In genomic region chr11:97304631-97305030, GRCm38 (mm10) we compare ENCODE assay signal across 21 mouse cellular contexts. TPM values are rescaled to one million over a fixed set of nuclear protein-coding genes. Genes with fewer than 3 reads are reported as not detected.
DNase-seq lines count a peak whose midpoint lies in the region; ATAC-seq and TF ChIP-seq lines count a peak whose summit lies in the region.
"Had no signal": no experiment of that assay in that cellular context is flagged by ENCODE, and none has a peak within 500 bp of the region (broad histone marks: within the 10 kb centered on the region; RNA-seq: fewer than 3 reads in every experiment).

No protein-coding gene starts in this region.

- 68% methylated on average over 5 of the region's 5 CpGs for whole genome bisulfite sequencing in embryonic facial prominence, embryonic 14.5 days
- 88% methylated on average over 5 of the region's 5 CpGs for WGBS in embryonic facial prominence, embryonic 10.5 days
- WGBS in limb, embryonic 15.5 days: 64% methylated on average over 5 of the region's 5 CpGs
- WGBS in limb, embryonic 10.5 days: 84% methylated on average over 5 of the region's 5 CpGs
- 28% methylated on average over 5 of the region's 5 CpGs for WGBS in small intestine, adult 2 months
- 25% methylated on average over 5 of the region's 5 CpGs for WGBS in stomach, postnatal 0 days

- no peaks in the 10 kb centered on the region for H3K27me3 ChIP-seq in embryonic facial prominence, embryonic 14.5 days (replicated peaks; ENCODE audit: control insufficient read depth, insufficient read depth, low read length)
- H3K27me3 ChIP-seq in embryonic facial prominence, embryonic 10.5 days (replicated peaks; ENCODE audit: low read depth, poor library complexity, severe bottlenecking): no peaks in the 10 kb centered on the region
- no peaks in the 10 kb centered on the region for H3K27me3 ChIP-seq in limb, embryonic 15.5 days
- H3K27me3 ChIP-seq in limb, embryonic 10.5 days (ENCODE audit: low read depth, poor library complexity, severe bottlenecking): peaks cover 5% of the 10 kb centered on the region
- H3K27me3 ChIP-seq in small intestine, adult 2 months (ENCODE audit: control insufficient read depth, insufficient read depth, low read length): no peaks in the 10 kb centered on the region
- no peaks in the 10 kb centered on the region for H3K27me3 ChIP-seq in stomach, postnatal 0 days (ENCODE audit: control insufficient read depth, insufficient read depth, low read length)
- H3K27me3 ChIP-seq: embryonic facial prominence, embryonic 13.5 days; forebrain, embryonic 13.5 days had no signal

- peaks cover 5% of the 10 kb centered on the region; the same call in 1 of the 2 replicates for H3K4me1 ChIP-seq in embryonic facial prominence, embryonic 14.5 days (ENCODE audit: control insufficient read depth, insufficient read depth, low read length)
- peaks cover 5% of the 10 kb centered on the region for H3K4me1 ChIP-seq in embryonic facial prominence, embryonic 10.5 days
- H3K4me1 ChIP-seq in limb, embryonic 15.5 days: peaks cover 9% of the 10 kb centered on the region
- peaks cover 5% of the 10 kb centered on the region for H3K4me1 ChIP-seq in limb, embryonic 10.5 days
- peaks cover 20% of the 10 kb centered on the region for H3K4me1 ChIP-seq in small intestine, adult 2 months (ENCODE audit: control insufficient read depth, insufficient read depth, insufficient read length, low read length)
- H3K4me1 ChIP-seq in stomach, postnatal 0 days (replicated peaks; ENCODE audit: control insufficient read depth, insufficient read depth): peaks cover 7% of the 10 kb centered on the region

- no peak for ATAC-seq in embryonic facial prominence, embryonic 14.5 days (ENCODE audit: low read depth)
- no peak for ATAC-seq in limb, embryonic 15.5 days (ENCODE audit: insufficient number of reproducible peaks, low FRiP score, low TSS enrichment, low read depth)
- ATAC-seq in stomach, postnatal 0 days (ENCODE audit: low FRiP score, low TSS enrichment): no peak
- ATAC-seq: forebrain, embryonic 13.5 days; forebrain, embryonic 16.5 days had no signal

- no peaks in the 10 kb centered on the region for H3K36me3 ChIP-seq in embryonic facial prominence, embryonic 14.5 days (ENCODE audit: control insufficient read depth, insufficient read depth, low read length)
- no peaks in the 10 kb centered on the region for H3K36me3 ChIP-seq in embryonic facial prominence, embryonic 10.5 days (replicated peaks)
- H3K36me3 ChIP-seq in limb, embryonic 15.5 days: no peaks in the 10 kb centered on the region
- H3K36me3 ChIP-seq in limb, embryonic 10.5 days: no peaks in the 10 kb centered on the region
- no peaks in the 10 kb centered on the region for H3K36me3 ChIP-seq in small intestine, adult 2 months (ENCODE audit: control insufficient read depth, insufficient read depth, low read length)
- H3K36me3 ChIP-seq in stomach, postnatal 0 days (ENCODE audit: control insufficient read depth, insufficient read depth, low read length): no peaks in the 10 kb centered on the region
- H3K36me3 ChIP-seq: embryonic facial prominence, embryonic 13.5 days had no signal

- H3K4me2 ChIP-seq in embryonic facial prominence, embryonic 14.5 days (ENCODE audit: low read depth, low read length): no peak overlapping the region
- no peak overlapping the region for H3K4me2 ChIP-seq in limb, embryonic 15.5 days
- H3K4me2 ChIP-seq in stomach, postnatal 0 days (replicated peaks; ENCODE audit: low read depth): no peak overlapping the region
- H3K4me2 ChIP-seq: embryonic facial prominence, embryonic 13.5 days; forebrain, embryonic 13.5 days had no signal

- no peak overlapping the region for H3K9ac ChIP-seq in embryonic facial prominence, embryonic 14.5 days (ENCODE audit: low read depth, low read length)
- H3K9ac ChIP-seq in limb, embryonic 15.5 days: no peak overlapping the region
- H3K9ac ChIP-seq in stomach, postnatal 0 days (ENCODE audit: low read length): no peak overlapping the region
- H3K9ac ChIP-seq: embryonic facial prominence, embryonic 13.5 days; forebrain, embryonic 13.5 days had no signal

- no peak for TF ChIP-seq CTCF in small intestine, adult 2 months (IDR thresholded peaks at IDR 0.05; ENCODE audit: extremely low read depth, insufficient read length, insufficient replicate concordance, low read depth, low read length)
- TF ChIP-seq CTCF in stomach, postnatal 0 days (IDR thresholded peaks at IDR 0.05; ENCODE audit: low read depth): no peak
- no peak for TF ChIP-seq CTCF in gastrocnemius, adult 2 months (IDR thresholded peaks at IDR 0.05)

- intact Hi-C loops in gastrocnemius, adult 2 months (cut with DNase I): no loop called here

- DNase-seq in embryonic facial prominence, embryonic 14.5 days (ENCODE audit: low spot score): peak; percentile 52
- no peak for DNase-seq in embryonic facial prominence, embryonic 10.5 days (ENCODE audit: low spot score)
- DNase-seq in limb, embryonic 10.5 days (ENCODE audit: low spot score): no peak
- no peak for DNase-seq in stomach, postnatal 0 days (ENCODE audit: low spot score)
- no peak for DNase-seq in gastrocnemius, adult 2 months
- no peak for DNase-seq in thymus, postnatal 4 days
- DNase-seq: adrenal gland, adult 2 months; adrenal gland, postnatal 10 days; adrenal gland, postnatal 25 days; cerebellum, adult 11 months; cerebellum, adult 18-20 months; cerebellum, adult 8-10 months; cerebellum, adult 9-11 months; cerebellum, postnatal 14 days; cerebellum, postnatal 36 days had no signal

- H3K9me3 ChIP-seq in embryonic facial prominence, embryonic 14.5 days (ENCODE audit: control insufficient read depth, low read length): no peaks in the 10 kb centered on the region
- no peaks in the 10 kb centered on the region for H3K9me3 ChIP-seq in embryonic facial prominence, embryonic 10.5 days
- no peaks in the 10 kb centered on the region for H3K9me3 ChIP-seq in limb, embryonic 15.5 days
- H3K9me3 ChIP-seq in limb, embryonic 10.5 days (replicated peaks): no peaks in the 10 kb centered on the region
- H3K9me3 ChIP-seq in stomach, postnatal 0 days (ENCODE audit: control insufficient read depth, low read length): no peaks in the 10 kb centered on the region
- H3K9me3 ChIP-seq: embryonic facial prominence, embryonic 13.5 days; forebrain, embryonic 13.5 days had no signal

- H3K4me3 ChIP-seq in embryonic facial prominence, embryonic 14.5 days (ENCODE audit: low read depth, low read length): no peak overlapping the region
- no peak overlapping the region for H3K4me3 ChIP-seq in embryonic facial prominence, embryonic 10.5 days
- no peak overlapping the region for H3K4me3 ChIP-seq in limb, embryonic 15.5 days
- no peak overlapping the region for H3K4me3 ChIP-seq in limb, embryonic 10.5 days
- H3K4me3 ChIP-seq in small intestine, adult 2 months (ENCODE audit: low read depth, low read length): no peak overlapping the region
- no peak overlapping the region for H3K4me3 ChIP-seq in stomach, postnatal 0 days (ENCODE audit: low read depth, low read length)
- no peak overlapping the region for H3K4me3 ChIP-seq in gastrocnemius, adult 2 months
- H3K4me3 ChIP-seq: embryonic facial prominence, embryonic 13.5 days; forebrain, embryonic 13.5 days had no signal

- no peak overlapping the region for H3K27ac ChIP-seq in embryonic facial prominence, embryonic 14.5 days (replicated peaks; ENCODE audit: low read depth, low read length)
- H3K27ac ChIP-seq in embryonic facial prominence, embryonic 10.5 days (replicated peaks): no peak overlapping the region
- peak overlapping the region; percentile 47; the same call in 1 of the 2 replicates for H3K27ac ChIP-seq in limb, embryonic 15.5 days
- H3K27ac ChIP-seq in limb, embryonic 10.5 days: no peak overlapping the region
- H3K27ac ChIP-seq in small intestine, adult 2 months (ENCODE audit: insufficient read depth, low read depth, low read length): peak overlapping the region; percentile 65; the same call in 1 of the 2 replicates
- H3K27ac ChIP-seq in stomach, postnatal 0 days (replicated peaks): peak overlapping the region; percentile 49; the same call in 1 of the 2 replicates
- no peak overlapping the region for H3K27ac ChIP-seq in gastrocnemius, adult 2 months
- H3K27ac ChIP-seq: embryonic facial prominence, embryonic 13.5 days; forebrain, embryonic 13.5 days had no signal

- TF ChIP-seq POLR2A in small intestine, adult 2 months (IDR thresholded peaks at IDR 0.05; ENCODE audit: low read depth, low read length): no peak

- no peak for TF ChIP-seq EP300 in stomach, postnatal 0 days (optimal IDR thresholded peaks at IDR 0.05)

RNA-seq across cellular contexts. Expression of gene Mrpl45, which starts 10.9 kb away (rescaled TPM):
- polyA plus RNA-seq in embryonic facial prominence, embryonic 14.5 days (2014; fragmentation: Nextera tagmentation; extraction: Ambion mirVana): 35.2 and 37.8 TPM in 2 replicates
- polyA plus RNA-seq in embryonic facial prominence, embryonic 10.5 days (2016; fragmentation: Nextera tagmentation; extraction: Ambion mirVana): 65.7 and 67.0 TPM in 2 replicates
- polyA plus RNA-seq in limb, embryonic 15.5 days (2015; fragmentation: Nextera tagmentation; extraction: Ambion mirVana): 37.6 and 41.4 TPM in 2 replicates
- 64.9 and 66.1 TPM in 2 replicates for polyA plus RNA-seq in limb, embryonic 10.5 days (2016; fragmentation: Nextera tagmentation; extraction: Ambion mirVana)
- polyA plus RNA-seq in small intestine, adult 2 months (2012; rRNA removed): 4.9 and 8.6 TPM in 2 replicates
- 28.2 and 28.8 TPM in 2 replicates for polyA plus RNA-seq in stomach, postnatal 0 days (2015; fragmentation: Nextera tagmentation; extraction: Ambion mirVana)
- 10 to 100 TPM; 34.1 to 50.7 TPM for total RNA-seq in gastrocnemius, adult 2 months (2021)

RNA-seq across cellular contexts. Expression of gene Npepps, which starts 24.2 kb away (rescaled TPM):
- polyA plus RNA-seq in embryonic facial prominence, embryonic 14.5 days (2014; fragmentation: Nextera tagmentation; extraction: Ambion mirVana): 72.5 and 76.8 TPM in 2 replicates
- polyA plus RNA-seq in embryonic facial prominence, embryonic 10.5 days (2016; fragmentation: Nextera tagmentation; extraction: Ambion mirVana): 85.5 and 88.1 TPM in 2 replicates
- polyA plus RNA-seq in limb, embryonic 15.5 days (2015; fragmentation: Nextera tagmentation; extraction: Ambion mirVana): 95.9 and 108 TPM in 2 replicates
- polyA plus RNA-seq in limb, embryonic 10.5 days (2016; fragmentation: Nextera tagmentation; extraction: Ambion mirVana): 61.6 and 70.5 TPM in 2 replicates
- polyA plus RNA-seq in small intestine, adult 2 months (2012; rRNA removed): 16.2 and 27.3 TPM in 2 replicates
- 43.4 and 52.8 TPM in 2 replicates for polyA plus RNA-seq in stomach, postnatal 0 days (2015; fragmentation: Nextera tagmentation; extraction: Ambion mirVana)
- 10 to 100 TPM; 57.6 to 77.2 TPM for total RNA-seq in gastrocnemius, adult 2 months (2021)

RNA-seq across cellular contexts. Expression of gene Gpr179, which starts 47.2 kb away (rescaled TPM):
- polyA plus RNA-seq in embryonic facial prominence, embryonic 14.5 days (2014; fragmentation: Nextera tagmentation; extraction: Ambion mirVana): 0.08 and 0.15 TPM in 2 replicates
- polyA plus RNA-seq in embryonic facial prominence, embryonic 10.5 days (2016; fragmentation: Nextera tagmentation; extraction: Ambion mirVana): 0.05 and 0.07 TPM in 2 replicates
- polyA plus RNA-seq in limb, embryonic 15.5 days (2015; fragmentation: Nextera tagmentation; extraction: Ambion mirVana): 0.09 and 0.10 TPM in 2 replicates
- polyA plus RNA-seq in limb, embryonic 10.5 days (2016; fragmentation: Nextera tagmentation; extraction: Ambion mirVana): 0.10 and 0.11 TPM in 2 replicates
- 0.03 TPM in 2 replicates for polyA plus RNA-seq in small intestine, adult 2 months (2012; rRNA removed)
- polyA plus RNA-seq in stomach, postnatal 0 days (2015; fragmentation: Nextera tagmentation; extraction: Ambion mirVana): 0.17 and 0.23 TPM in 2 replicates
- total RNA-seq in gastrocnemius, adult 2 months (2021): under 1 TPM in 1 of 2 experiments, not detected in 1; 0.03 TPM
- total RNA-seq: common myeloid progenitor, adult 5-6 weeks had no signal

RNA-seq across cellular contexts. Expression of gene Socs7, which starts 57.7 kb away (rescaled TPM):
- polyA plus RNA-seq in embryonic facial prominence, embryonic 14.5 days (2014; fragmentation: Nextera tagmentation; extraction: Ambion mirVana): 3.0 and 3.1 TPM in 2 replicates
- polyA plus RNA-seq in embryonic facial prominence, embryonic 10.5 days (2016; fragmentation: Nextera tagmentation; extraction: Ambion mirVana): 3.3 TPM in 2 replicates
- polyA plus RNA-seq in limb, embryonic 15.5 days (2015; fragmentation: Nextera tagmentation; extraction: Ambion mirVana): 3.4 and 4.4 TPM in 2 replicates
- 3.5 and 4.4 TPM in 2 replicates for polyA plus RNA-seq in limb, embryonic 10.5 days (2016; fragmentation: Nextera tagmentation; extraction: Ambion mirVana)
- 2.5 and 4.6 TPM in 2 replicates for polyA plus RNA-seq in small intestine, adult 2 months (2012; rRNA removed)
- polyA plus RNA-seq in stomach, postnatal 0 days (2015; fragmentation: Nextera tagmentation; extraction: Ambion mirVana): 1.3 and 1.7 TPM in 2 replicates
- total RNA-seq in gastrocnemius, adult 2 months (2021): 10 to 100 TPM; 43.2 to 48.6 TPM

Comparison
In these comparisons a context has a peak if more than half of its experiments do, and no peak if none do; other contexts are left out.
1. H3K27ac ChIP-seq: peak in limb, embryonic 15.5 days (single experiment), small intestine, adult 2 months (single experiment) and stomach, postnatal 0 days (single experiment); none in embryonic facial prominence, embryonic 14.5 days (single experiment), embryonic facial prominence, embryonic 10.5 days (single experiment), limb, embryonic 10.5 days (single experiment) and gastrocnemius, adult 2 months (single experiment).